Mouse (Mus musculus) midbrain, embryonic 13.5 days (tissue): ENCODE data around the gene 1700088E04Rik. TPM values are rescaled to one million over a fixed set of nuclear protein-coding genes. Genes with fewer than 3 reads are reported as not detected.

Source experiments
- ATAC-seq: fragments of 200-750 bp; cut with Nextera tagmentation; 2 replicates; pipeline ENCODE4 v1.8.0; 2017; ENCODE audit warnings: mild to moderate bottlenecking, moderate TSS enrichment, moderate library complexity
- H3K27ac ChIP-seq: fragments of 300-500 bp; sonication (generic); 2 replicates; pipeline ENCODE4 v1.5.1; 2015; ENCODE audit warnings: inconsistent platforms, mild to moderate bottlenecking, moderate library complexity
- H3K27me3 ChIP-seq: fragments of 300-500 bp; sonication (generic); 2 replicates; pipeline ENCODE4 v1.6.1; 2015; ENCODE audit warnings: mild to moderate bottlenecking, inconsistent platforms
- H3K36me3 ChIP-seq: fragments of 300-500 bp; sonication (generic); 2 replicates; pipeline ENCODE4 v1.6.1; 2015; ENCODE audit warnings: mild to moderate bottlenecking, inconsistent platforms
- H3K4me1 ChIP-seq: fragments of 300-500 bp; sonication (generic); replicated peaks from 2 replicates; pipeline ENCODE4 v1.6.1; 2015; ENCODE audit warnings: inconsistent platforms
- H3K4me2 ChIP-seq: fragments of 300-500 bp; sonication (generic); replicated peaks from 2 replicates; pipeline ENCODE4 v1.6.1; 2015; ENCODE audit warnings: moderate library complexity, mild to moderate bottlenecking, inconsistent platforms
- H3K4me3 ChIP-seq: fragments of 300-500 bp; sonication (generic); replicated peaks from 2 replicates; pipeline ENCODE4 v1.5.1; 2015; ENCODE audit warnings: mild to moderate bottlenecking, inconsistent platforms
- H3K9ac ChIP-seq: fragments of 300-500 bp; sonication (generic); replicated peaks from 2 replicates; pipeline ENCODE4 v1.6.1; 2015; ENCODE audit warnings: mild to moderate bottlenecking, inconsistent platforms
- H3K9me3 ChIP-seq: fragments of 300-500 bp; sonication (generic); 2 replicates; pipeline ENCODE4 v1.6.1; 2016; ENCODE audit warnings: mild to moderate bottlenecking, inconsistent platforms
- WGBS: fragments of 180-500 bp; shearing (Covaris S2); methylation state at CpG from one replicate; pipeline ENCODE4 v1.1.7; 2015; 5-methylcytosine and 5-hydroxymethylcytosine counted together
- polyA plus RNA-seq: library from polyadenylated mRNA; unstranded; fragments of >200 nt; fragmentation: Nextera tagmentation; extraction: Ambion mirVana; gene quantifications from 2 replicates; pipeline ENCODE4 v1.2.1, GENCODE M21; 2015

Gene 1700088E04Rik
- polyA plus RNA-seq, 1 experiment from 2014 or later, result 16.6 TPM

GRCm38 (mm10) chr15:79097135-79097534 is 43.9 kb downstream of the 1700088E04Rik start:
- ATAC-seq, result no peak
- no peak overlapping the region for H3K27ac ChIP-seq
- no peak overlapping the region for H3K9ac ChIP-seq
- H3K36me3 ChIP-seq, result peaks cover 45% of the 10 kb centered on the region
- WGBS, result 37% methylated on average over 2 of the region's 2 CpGs
- no peaks in the 10 kb centered on the region for H3K9me3 ChIP-seq
- no peak overlapping the region for H3K4me3 ChIP-seq
- no peaks in the 10 kb centered on the region for H3K4me1 ChIP-seq
- H3K4me2 ChIP-seq, result no peak overlapping the region
- H3K27me3 ChIP-seq, result no peaks in the 10 kb centered on the region

DNA sequence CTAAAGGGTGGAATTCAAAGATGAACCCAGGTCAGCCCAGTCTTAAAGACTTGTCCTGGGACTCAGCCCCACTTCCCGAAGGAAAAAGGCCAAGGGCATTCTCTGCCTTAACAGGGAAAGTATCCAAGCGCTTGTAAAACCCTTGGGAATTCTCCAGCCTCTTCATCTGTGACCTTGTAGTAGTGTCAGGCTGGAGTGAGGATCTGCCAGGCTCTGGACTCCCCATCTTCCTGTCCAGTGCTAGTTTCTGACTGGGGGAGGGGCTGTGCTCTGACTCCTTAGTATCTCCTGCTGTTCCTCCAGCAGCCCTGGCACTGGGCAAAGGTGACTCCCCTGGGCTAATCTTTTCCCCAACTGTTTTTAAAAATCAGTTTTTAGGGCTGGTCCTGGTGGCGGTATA is 44.5 kb downstream of the 1700088E04Rik start:
- WGBS, result 76% methylated on average over 3 of the region's 3 CpGs
- H3K4me1 ChIP-seq, result no peaks in the 10 kb centered on the region
- H3K27me3 ChIP-seq, result no peaks in the 10 kb centered on the region
- H3K27ac ChIP-seq, result no peak overlapping the region
- H3K4me3 ChIP-seq, result no peak overlapping the region
- H3K9ac ChIP-seq, result no peak overlapping the region
- no peaks in the 10 kb centered on the region for H3K9me3 ChIP-seq
- H3K36me3 ChIP-seq, result peaks cover 51% of the 10 kb centered on the region
- no peak for ATAC-seq
- H3K4me2 ChIP-seq, result no peak overlapping the region

DNA sequence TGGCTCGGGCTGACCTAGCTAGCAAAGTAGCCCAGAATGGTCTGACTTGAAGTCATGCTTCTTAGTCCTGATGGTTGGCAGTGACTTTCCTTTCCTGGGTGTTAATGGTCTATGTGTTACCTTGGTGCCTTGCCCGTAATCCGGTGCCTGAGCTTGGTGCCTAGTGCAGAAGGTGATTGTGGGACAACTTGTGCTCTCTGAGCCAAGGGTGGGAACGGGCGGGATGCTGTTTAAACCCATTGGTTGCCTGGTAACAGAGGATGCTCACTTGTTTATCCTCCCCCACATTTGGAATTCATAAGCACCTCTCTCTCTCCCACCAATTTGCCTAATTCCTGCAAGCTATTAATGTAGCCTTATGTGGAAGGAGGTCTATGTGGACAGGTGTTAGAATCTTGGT is 45.6 kb downstream of the 1700088E04Rik start:
- Histone ChIP-seq H3K27me3 (no peaks in the 10 kb centered on the region), H3K27ac (no peak overlapping the region), H3K36me3 (peaks cover 61% of the 10 kb centered on the region), H3K4me3 (no peak overlapping the region), H3K4me1 (no peaks in the 10 kb centered on the region), H3K4me2 (no peak overlapping the region), H3K9ac (no peak overlapping the region), H3K9me3 (no peaks in the 10 kb centered on the region)
- ATAC-seq, result no peak
- 87% methylated on average over 5 of the region's 5 CpGs for WGBS

DNA sequence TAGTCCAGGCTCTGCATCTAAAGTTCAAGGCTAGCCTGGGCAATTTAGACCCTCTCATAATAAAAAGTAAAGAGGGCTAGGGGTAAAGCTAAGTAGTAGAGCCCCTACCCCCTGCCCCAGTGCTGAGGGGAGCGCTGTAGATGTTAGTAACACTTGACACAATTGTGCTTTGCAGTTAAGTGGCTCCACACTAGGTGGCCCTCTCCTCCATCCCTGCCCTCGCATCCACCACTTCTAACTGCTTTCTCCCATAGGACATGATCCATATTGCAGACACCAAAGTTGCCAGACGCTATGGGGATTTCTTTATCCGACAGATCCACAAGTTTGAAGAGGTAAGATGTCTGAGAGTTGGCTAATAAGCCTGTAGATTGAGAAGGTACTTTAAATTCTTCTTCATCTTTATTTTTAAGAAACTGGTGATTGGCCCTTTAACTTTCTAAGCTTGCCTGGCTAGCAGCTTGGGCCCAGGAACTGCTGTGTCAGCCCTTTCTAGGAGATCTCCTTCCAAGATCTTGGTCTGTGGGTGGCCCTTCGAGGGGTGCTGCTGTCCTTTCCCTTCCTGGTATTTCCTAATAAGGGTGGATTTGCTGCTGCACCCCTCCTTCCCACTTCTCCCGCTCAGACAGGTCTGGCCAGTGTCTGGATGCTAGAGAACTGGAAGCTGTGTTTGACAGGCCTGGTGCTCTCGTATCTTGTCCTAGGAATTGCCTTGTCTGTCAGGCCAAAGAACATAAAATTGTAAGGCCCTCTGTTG is 47.8 kb downstream of the 1700088E04Rik start:
- Histone ChIP-seq H3K27ac (no peak overlapping the region), H3K4me2 (no peak overlapping the region), H3K4me3 (no peak overlapping the region), H3K9me3 (no peaks in the 10 kb centered on the region), H3K36me3 (peaks cover 84% of the 10 kb centered on the region), H3K27me3 (no peaks in the 10 kb centered on the region), H3K9ac (no peak overlapping the region), H3K4me1 (no peaks in the 10 kb centered on the region)
- 81% methylated on average over 7 of the region's 7 CpGs for WGBS
- no peak for ATAC-seq

DNA sequence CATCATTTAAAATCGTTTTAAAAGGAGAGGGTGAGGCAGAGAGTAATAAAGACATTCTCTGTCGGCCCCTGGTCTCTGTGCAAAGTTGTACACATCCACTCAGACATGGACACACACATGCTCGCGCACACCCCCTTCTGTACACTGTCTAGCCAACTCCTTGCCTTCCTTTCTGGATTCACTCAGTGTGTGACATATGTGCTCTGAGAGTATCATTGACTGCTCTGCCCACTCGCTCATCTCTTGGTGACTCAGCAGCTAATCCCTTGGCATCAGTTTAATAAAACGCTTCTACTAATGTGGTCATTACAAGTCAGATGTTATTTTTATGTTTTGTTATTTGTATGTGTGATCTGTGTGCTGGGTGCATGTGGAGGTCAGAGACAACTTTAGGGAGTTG is 48.8 kb downstream of the 1700088E04Rik start:
- Histone ChIP-seq H3K36me3 (peaks cover 91% of the 10 kb centered on the region), H3K4me2 (no peak overlapping the region), H3K27ac (no peak overlapping the region), H3K27me3 (no peaks in the 10 kb centered on the region), H3K4me3 (no peak overlapping the region), H3K9ac (no peak overlapping the region), H3K9me3 (no peaks in the 10 kb centered on the region), H3K4me1 (no peaks in the 10 kb centered on the region)
- 92% methylated on average over 6 of the region's 6 CpGs for WGBS
- ATAC-seq, result no peak

DNA sequence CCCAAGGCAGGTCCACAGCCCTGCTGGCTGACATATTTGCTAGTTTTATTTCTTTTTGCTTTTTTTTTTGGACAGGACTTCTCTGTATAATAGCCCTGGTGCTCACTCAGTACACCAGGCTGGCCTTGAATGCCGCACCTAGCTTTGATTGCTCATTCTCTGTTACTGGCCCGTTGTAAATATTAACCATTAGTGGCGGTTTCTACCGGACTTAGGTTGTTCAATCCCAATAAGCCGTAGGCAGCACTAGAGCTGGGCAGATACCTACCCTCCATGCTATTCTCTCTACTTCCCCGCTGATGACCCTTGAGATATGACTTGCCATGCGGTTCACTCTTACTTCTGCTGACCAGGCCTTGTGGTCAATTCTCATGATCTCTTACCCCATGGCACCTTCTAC is 61.5 kb downstream of the 1700088E04Rik start:
- Histone ChIP-seq H3K4me1 (peaks cover 20% of the 10 kb centered on the region), H3K4me3 (no peak overlapping the region), H3K36me3 (peaks cover 79% of the 10 kb centered on the region), H3K27me3 (no peaks in the 10 kb centered on the region), H3K9ac (no peak overlapping the region), H3K9me3 (no peaks in the 10 kb centered on the region), H3K4me2 (no peak overlapping the region), H3K27ac (no peak overlapping the region)
- WGBS, result 97% methylated on average over 7 of the region's 7 CpGs
- no peak for ATAC-seq

Other genes starting within 250 kb of the 1700088E04Rik start
- 0.12 TPM in 1 of 2 replicates, not detected in the other for gene Gm49510, start 241.6 kb downstream of the 1700088E04Rik start, polyA plus RNA-seq
- 2.5 and 4.9 TPM in 2 replicates for gene Sh3bp1, start 241.5 kb downstream of the 1700088E04Rik start, polyA plus RNA-seq
- 55.8 and 63.2 TPM in 2 replicates for gene Pdxp, start 227.3 kb downstream of the 1700088E04Rik start, polyA plus RNA-seq
- gene Lgals1, start 214.5 kb downstream of the 1700088E04Rik start, polyA plus RNA-seq, result 109 and 125 TPM in 2 replicates
- 53.1 and 58.0 TPM in 2 replicates for gene Nol12, start 206.3 kb downstream of the 1700088E04Rik start, polyA plus RNA-seq
- 38.3 and 42.6 TPM in 2 replicates for gene Triobp, start 193.5 kb downstream of the 1700088E04Rik start, polyA plus RNA-seq
- 329 and 351 TPM in 2 replicates for gene H1f0, start 112.8 kb downstream of the 1700088E04Rik start, polyA plus RNA-seq
- gene Galr3, start 99.4 kb downstream of the 1700088E04Rik start, polyA plus RNA-seq, result not detected in 2 replicates
- 52.6 and 56.4 TPM in 2 replicates for gene Ankrd54, start 78.4 kb downstream of the 1700088E04Rik start, polyA plus RNA-seq
- 180 and 186 TPM in 2 replicates for gene Eif3l, start 66.1 kb downstream of the 1700088E04Rik start, polyA plus RNA-seq
- gene Micall1, start 32.4 kb downstream of the 1700088E04Rik start, polyA plus RNA-seq, result 8.6 and 9.5 TPM in 2 replicates
- gene Polr2f, start 244 bp downstream of the 1700088E04Rik start, polyA plus RNA-seq, result 295 and 296 TPM in 2 replicates
- gene Sox10, start 24.0 kb upstream of the 1700088E04Rik start, polyA plus RNA-seq, result 0.58 and 0.67 TPM in 2 replicates
- 82.2 and 86.8 TPM in 2 replicates for gene Pick1, start 87.9 kb upstream of the 1700088E04Rik start, polyA plus RNA-seq
- 0.88 and 1.0 TPM in 2 replicates for gene Gm49486, start 88.1 kb upstream of the 1700088E04Rik start, polyA plus RNA-seq
- gene Slc16a8, start 113.5 kb upstream of the 1700088E04Rik start, polyA plus RNA-seq, result 0.22 and 0.23 TPM in 2 replicates
- 0.72 and 1.4 TPM in 2 replicates for gene Baiap2l2, start 144.3 kb upstream of the 1700088E04Rik start, polyA plus RNA-seq
- 37.5 and 43.3 TPM in 2 replicates for gene Pla2g6, start 187.1 kb upstream of the 1700088E04Rik start, polyA plus RNA-seq
- 0.76 and 0.79 TPM in 2 replicates for gene Maff, start 205.4 kb upstream of the 1700088E04Rik start, polyA plus RNA-seq